Mouse (Mus musculus) lung, postnatal 0 days (tissue): ENCODE data around the gene Kyat3. TPM values are rescaled to one million over a fixed set of nuclear protein-coding genes. Genes with fewer than 3 reads are reported as not detected.

ENCODE experiments used
- ATAC-seq: fragments of 200-750 bp; cut with Nextera tagmentation; 2 replicates; pipeline ENCODE4 v1.8.0; 2017; ENCODE audit warnings: moderate library complexity
- DNase-seq: peaks from one replicate; pipeline ENCODE4 v3.0.0-alpha.2; 2016; ENCODE audit warnings: low spot score
- H3K27ac ChIP-seq: fragments of 300-500 bp; sonication (generic); 2 replicates; pipeline ENCODE4 v1.5.1; 2014; ENCODE audit warnings: antibody characterized with exemption, mild to moderate bottlenecking, low read length, mixed read lengths
- H3K27me3 ChIP-seq: fragments of 300-500 bp; sonication (generic); replicated peaks from 2 replicates; pipeline ENCODE4 v1.6.1; 2014; ENCODE audit warnings: low read length, mixed read lengths; ENCODE audit not compliant: insufficient read depth
- H3K36me3 ChIP-seq: fragments of 300-500 bp; sonication (generic); 2 replicates; pipeline ENCODE4 v1.6.1; 2014; ENCODE audit warnings: low read length, mixed read lengths; ENCODE audit not compliant: insufficient read depth
- H3K4me1 ChIP-seq: fragments of 300-500 bp; sonication (generic); 2 replicates; pipeline ENCODE4 v1.6.1; 2014; ENCODE audit warnings: antibody characterized with exemption, low read depth, low read length, mixed read lengths; ENCODE audit not compliant: insufficient read depth
- H3K4me2 ChIP-seq: fragments of 300-500 bp; sonication (generic); replicated peaks from 2 replicates; pipeline ENCODE4 v1.6.1; 2014; ENCODE audit warnings: low read depth, mild to moderate bottlenecking, low read length, moderate library complexity, mixed read lengths
- H3K4me3 ChIP-seq: fragments of 300-500 bp; sonication (generic); 2 replicates; pipeline ENCODE4 v1.5.1; 2014; ENCODE audit warnings: low read depth, low read length
- H3K9ac ChIP-seq: fragments of 300-500 bp; sonication (generic); replicated peaks from 2 replicates; pipeline ENCODE4 v1.6.1; 2014; ENCODE audit warnings: low read depth, mild to moderate bottlenecking
- H3K9me3 ChIP-seq: fragments of 300-500 bp; sonication (generic); 2 replicates; pipeline ENCODE4 v1.6.1; 2016; ENCODE audit warnings: low read length, mixed read lengths
- CTCF ChIP-seq: IDR thresholded peaks from 2 replicates; pipeline ENCODE4 v1.5.1; 2016; ENCODE audit warnings: antibody characterized with exemption, mild to moderate bottlenecking
- EP300 ChIP-seq: IDR thresholded peaks from 2 replicates; pipeline ENCODE4 v1.6.1; 2016; ENCODE audit warnings: antibody characterized with exemption, mild to moderate bottlenecking, control low read depth
- WGBS: fragments of 180-500 bp; shearing (Covaris S2); extraction: QIAGEN DNeasy Blood & Tissue Kit; methylation state at CpG from one replicate; pipeline ENCODE4 v1.1.7; 2014; 5-methylcytosine and 5-hydroxymethylcytosine counted together
- polyA plus RNA-seq: library from polyadenylated mRNA; unstranded; fragments of >200 nt; fragmentation: Nextera tagmentation; extraction: Ambion mirVana; gene quantifications from 2 replicates; pipeline ENCODE4 v1.2.1, GENCODE M21; 2015

The Kyat3 gene
- 4.6 and 5.7 TPM in 2 replicates for polyA plus RNA-seq

- peak; percentile 100 for ATAC-seq
- peak within 1 kb of the TSS; percentile 77 for H3K4me2 ChIP-seq
- no peaks in the 10 kb centered on the region for H3K36me3 ChIP-seq
- H3K4me3 ChIP-seq, result peak within 1 kb of the TSS; percentile 43
- peak within 1 kb of the TSS; percentile 87 for H3K27ac ChIP-seq
- TF ChIP-seq CTCF (peak; percentile 72), EP300 (peak; percentile 84)
- WGBS, result under 1% methylated on average over 48 of the region's 48 CpGs
- DNase-seq, result peak; percentile 99
- peaks cover 8% of the 10 kb centered on the region; the same call in 1 of the 2 replicates for H3K4me1 ChIP-seq
- H3K9me3 ChIP-seq, result no peaks in the 10 kb centered on the region
- no peaks in the 10 kb centered on the region for H3K27me3 ChIP-seq
- peak within 1 kb of the TSS; percentile 48 for H3K9ac ChIP-seq
Observed at GRCm38 (mm10) chr3:142700442-142701322, at the start of gene Kyat3. Gene Kyat3, plus strand, starts transcription at chr3:142701051.

GRCm38 (mm10) chr3:142664723-142665122 is 36.1 kb upstream of the Kyat3 start:
- no peak overlapping the region for H3K27ac ChIP-seq
- no peaks in the 10 kb centered on the region for H3K4me1 ChIP-seq
- 93% methylated on average over 8 of the region's 8 CpGs for WGBS
- H3K9me3 ChIP-seq, result no peaks in the 10 kb centered on the region
- TF ChIP-seq EP300, result no peak
- no peak for TF ChIP-seq CTCF
- H3K4me3 ChIP-seq, result no peak overlapping the region
- H3K36me3 ChIP-seq, result no peaks in the 10 kb centered on the region
- ATAC-seq, result no peak
- peak; percentile 3 for DNase-seq
- no peak overlapping the region for H3K4me2 ChIP-seq
- no peak overlapping the region for H3K9ac ChIP-seq
- H3K27me3 ChIP-seq, result no peaks in the 10 kb centered on the region

GRCm38 (mm10) chr3:142674607-142675006 is 26.2 kb upstream of the Kyat3 start:
- ATAC-seq (no peak), DNase-seq (peak; percentile 5)
- no peaks in the 10 kb centered on the region for H3K27me3 ChIP-seq
- no peaks in the 10 kb centered on the region for H3K9me3 ChIP-seq
- no peak overlapping the region for H3K4me3 ChIP-seq
- no peak overlapping the region for H3K27ac ChIP-seq
- TF ChIP-seq CTCF (peak; percentile 61), EP300 (no peak)
- H3K9ac ChIP-seq, result no peak overlapping the region
- 73% methylated on average over 1 of the region's 1 CpGs for WGBS
- H3K4me2 ChIP-seq, result no peak overlapping the region
- no peaks in the 10 kb centered on the region for H3K4me1 ChIP-seq
- H3K36me3 ChIP-seq, result no peaks in the 10 kb centered on the region

GRCm38 (mm10) chr3:142687939-142688338 is 12.9 kb upstream of the Kyat3 start:
- no peak overlapping the region for H3K9ac ChIP-seq
- no peaks in the 10 kb centered on the region for H3K36me3 ChIP-seq
- H3K4me2 ChIP-seq, result peak overlapping the region; percentile 40
- H3K27me3 ChIP-seq, result no peaks in the 10 kb centered on the region
- TF ChIP-seq CTCF (no peak), EP300 (no peak)
- no peaks in the 10 kb centered on the region for H3K4me1 ChIP-seq
- H3K27ac ChIP-seq, result no peak overlapping the region
- DNase-seq, result no peak
- no peak for ATAC-seq
- peak overlapping the region; percentile 19 for H3K4me3 ChIP-seq
- H3K9me3 ChIP-seq, result no peaks in the 10 kb centered on the region
- 76% methylated on average over 23 of the region's 23 CpGs for WGBS

- ATAC-seq, result peak; percentile 41; the same call in 1 of the 2 replicates
- H3K9ac ChIP-seq, result no peak overlapping the region
- 34% methylated on average over 8 of the region's 13 CpGs for WGBS
Observed at GRCm38 (mm10) chr3:142688353-142688752, 12.5 kb upstream of the Kyat3 start.

GRCm38 (mm10) chr3:142696517-142696916 is 4.3 kb upstream of the Kyat3 start:
- TF ChIP-seq CTCF (no peak), EP300 (no peak)
- Histone ChIP-seq H3K4me1 (peaks cover 5% of the 10 kb centered on the region; the same call in 1 of the 2 replicates), H3K27me3 (no peaks in the 10 kb centered on the region), H3K27ac (no peak overlapping the region), H3K9me3 (no peaks in the 10 kb centered on the region), H3K9ac (no peak overlapping the region), H3K4me2 (no peak overlapping the region), H3K36me3 (no peaks in the 10 kb centered on the region), H3K4me3 (no peak overlapping the region)
- DNase-seq, result no peak
- ATAC-seq, result no peak
- 61% methylated on average over 2 of the region's 2 CpGs for WGBS

More at GRCm38 (mm10) chr3:142688353-142688752, 12.5 kb upstream of the Kyat3 start:
- H3K4me2 ChIP-seq, result peak overlapping the region; percentile 40
- no peak for TF ChIP-seq EP300
- no peak for TF ChIP-seq CTCF
- H3K4me3 ChIP-seq, result peak overlapping the region; percentile 19
- no peak overlapping the region for H3K27ac ChIP-seq
- no peaks in the 10 kb centered on the region for H3K36me3 ChIP-seq
- H3K27me3 ChIP-seq, result no peaks in the 10 kb centered on the region
- no peak for DNase-seq
- no peaks in the 10 kb centered on the region for H3K9me3 ChIP-seq
- H3K4me1 ChIP-seq, result no peaks in the 10 kb centered on the region
